Mouse (Mus musculus): ENCODE data around the gene Camk1. TPM values are rescaled to one million over a fixed set of nuclear protein-coding genes. Genes with fewer than 3 reads are reported as not detected.

The Camk1 gene
- total and polyA plus RNA-seq, 3 experiments, result 7.9 to 13.3 TPM; not detected in 1

- no peak for TF ChIP-seq KAT2A (conservative IDR thresholded peaks at IDR 0.05; ENCODE audit: low read depth, low read length)
- TF ChIP-seq ZKSCAN1 (IDR thresholded peaks at IDR 0.05; ENCODE audit: low read depth, low read length), result no peak
Measured at GRCm38 (mm10) chr6:113292938-113293337, 50.8 kb downstream of the Camk1 start (continued).

- TF ChIP-seq KAT2A (conservative IDR thresholded peaks at IDR 0.05; ENCODE audit: low read depth, low read length) (no peak), MAX (IDR thresholded peaks at IDR 0.05; ENCODE audit: low read length) (no peak), NRF1 (IDR thresholded peaks at IDR 0.05; ENCODE audit: insufficient read depth, low read depth, low read length, poor library complexity, severe bottlenecking) (no peak), USF1 (IDR thresholded peaks at IDR 0.05; ENCODE audit: low read depth, low read length) (no peak), NELFE (IDR thresholded peaks at IDR 0.05; ENCODE audit: low read depth, low read length) (no peak), MAZ (IDR thresholded peaks at IDR 0.05; ENCODE audit: low read depth, low read length) (no peak), POLR2AphosphoS5 (IDR thresholded peaks at IDR 0.05; ENCODE audit: borderline replicate concordance, low read depth, low read length) (no peak), POLR2AphosphoS2 (IDR thresholded peaks at IDR 0.05; ENCODE audit: low read length) (no peak), TAL1 (IDR thresholded peaks at IDR 0.05; ENCODE audit: low read length) (no peak), ZNF384 (IDR thresholded peaks at IDR 0.05; ENCODE audit: low read depth, low read length) (no peak), MYC (IDR thresholded peaks at IDR 0.05; ENCODE audit: low read depth, low read length) (no peak), TCF12 (IDR thresholded peaks at IDR 0.05; ENCODE audit: low read depth, low read length) (no peak), TBP (IDR thresholded peaks at IDR 0.05; ENCODE audit: low read depth, low read length) (no peak), GATA1 (IDR thresholded peaks at IDR 0.05; ENCODE audit: low read depth, low read length) (no peak)
- H3K79me2 ChIP-seq (ENCODE audit: control insufficient read depth, insufficient read depth, low read length, poor library complexity), result no peaks in the 10 kb centered on the region
- H3K4me3 ChIP-seq (ENCODE audit: control insufficient read depth in 1 of 2, insufficient read depth in 1 of 2, low read depth in 2 of 2, low read length in 2 of 2), result no peak overlapping the region
- H3K4me1 ChIP-seq (ENCODE audit: control insufficient read depth in 1 of 2, insufficient read depth in 2 of 2, low read length in 2 of 2), result peaks cover 12 to 23% of the 10 kb centered on the region in 2 experiments
- no peaks in the 10 kb centered on the region for H3K27me3 ChIP-seq (ENCODE audit: control insufficient read depth in 1 of 2, insufficient read depth in 2 of 2, low read length in 2 of 2)
- H3K27ac ChIP-seq (ENCODE audit: control insufficient read depth, low read depth, low read length), result no peak overlapping the region
- H3K36me3 ChIP-seq (ENCODE audit: control insufficient read depth in 1 of 2, insufficient read depth in 2 of 2, low read length in 2 of 2), result peaks cover 0 to 19% of the 10 kb centered on the region in 2 experiments; a peak in 2 of 4 replicates
- no peak for DNase-seq (ENCODE audit: low read depth, low spot score)
- no peak overlapping the region for H3K9ac ChIP-seq (ENCODE audit: control insufficient read depth, low read depth, low read length, poor library complexity, severe bottlenecking)
- no peaks in the 10 kb centered on the region for H3K9me3 ChIP-seq (replicated peaks; ENCODE audit: insufficient read depth, low read length)
Measured at GRCm38 (mm10) chr6:113290346-113290745, 53.4 kb downstream of the Camk1 start.

- peaks cover 0 to 24% of the 10 kb centered on the region in 2 experiments; a peak in 2 of 4 replicates for H3K36me3 ChIP-seq (ENCODE audit: control insufficient read depth in 1 of 2, insufficient read depth in 2 of 2, low read length in 2 of 2)
- H3K4me3 ChIP-seq (ENCODE audit: control insufficient read depth in 1 of 2, insufficient read depth in 1 of 2, low read depth in 2 of 2, low read length in 2 of 2), result no peak overlapping the region
- H3K79me2 ChIP-seq (ENCODE audit: control insufficient read depth, insufficient read depth, low read length, poor library complexity), result no peaks in the 10 kb centered on the region
- no peak overlapping the region for H3K27ac ChIP-seq (ENCODE audit: control insufficient read depth, low read depth, low read length)
- peaks cover 12 to 27% of the 10 kb centered on the region in 2 experiments for H3K4me1 ChIP-seq (ENCODE audit: control insufficient read depth in 1 of 2, insufficient read depth in 2 of 2, low read length in 2 of 2)
- H3K27me3 ChIP-seq (ENCODE audit: control insufficient read depth in 1 of 2, insufficient read depth in 2 of 2, low read length in 2 of 2), result no peaks in the 10 kb centered on the region
- TF ChIP-seq TAL1 (IDR thresholded peaks at IDR 0.05; ENCODE audit: low read length) (no peak), BHLHE40 (IDR thresholded peaks at IDR 0.05; ENCODE audit: borderline replicate concordance, low read depth, low read length) (no peak), NELFE (IDR thresholded peaks at IDR 0.05; ENCODE audit: low read depth, low read length) (no peak), POLR2AphosphoS5 (IDR thresholded peaks at IDR 0.05; ENCODE audit: borderline replicate concordance, low read depth, low read length) (no peak), SMC3 (IDR thresholded peaks at IDR 0.05; ENCODE audit: low read depth, low read length) (no peak), MXI1 (IDR thresholded peaks at IDR 0.05; ENCODE audit: low read depth, low read length) (no peak), USF2 (IDR thresholded peaks at IDR 0.05; ENCODE audit: borderline replicate concordance in 1 of 2, insufficient read depth in 1 of 2, low read depth in 1 of 2, low read length in 2 of 2) (no peak), HCFC1 (IDR thresholded peaks at IDR 0.05; ENCODE audit: low read depth, low read length) (no peak), CHD1 (IDR thresholded peaks at IDR 0.05; ENCODE audit: low read depth, low read length) (no peak), CTCF (IDR thresholded peaks at IDR 0.05 in 2 of 3, conservative IDR thresholded peaks at IDR 0.05 in 1 of 3; ENCODE audit: control insufficient read depth in 1 of 3, insufficient read depth in 1 of 3, low read depth in 2 of 3, low read length in 3 of 3, poor library complexity in 1 of 3, severe bottlenecking in 1 of 3) (no peak), NRF1 (IDR thresholded peaks at IDR 0.05; ENCODE audit: insufficient read depth, low read depth, low read length, poor library complexity, severe bottlenecking) (no peak), JUND (IDR thresholded peaks at IDR 0.05; ENCODE audit: low read depth, low read length) (no peak)
- no peak for DNase-seq (ENCODE audit: low read depth, low spot score)
- no peaks in the 10 kb centered on the region for H3K9me3 ChIP-seq (replicated peaks; ENCODE audit: insufficient read depth, low read length)
- H3K9ac ChIP-seq (ENCODE audit: control insufficient read depth, low read depth, low read length, poor library complexity, severe bottlenecking), result no peak overlapping the region
Measured at GRCm38 (mm10) chr6:113289346-113289745, 54.4 kb downstream of the Camk1 start.
